Mouse (Mus musculus): ENCODE results near the gene Masp1. TPM values are rescaled to one million over a fixed set of nuclear protein-coding genes. Genes with fewer than 3 reads are reported as not detected.

The Masp1 gene
- polyA plus RNA-seq, 1 experiment: 3.1 TPM

GRCm38 (mm10) chr16:23513401-23513800 lies 7.2 kb downstream of the Masp1 start:
- no peak for DNase-seq (ENCODE audit: low read depth)

DNA sequence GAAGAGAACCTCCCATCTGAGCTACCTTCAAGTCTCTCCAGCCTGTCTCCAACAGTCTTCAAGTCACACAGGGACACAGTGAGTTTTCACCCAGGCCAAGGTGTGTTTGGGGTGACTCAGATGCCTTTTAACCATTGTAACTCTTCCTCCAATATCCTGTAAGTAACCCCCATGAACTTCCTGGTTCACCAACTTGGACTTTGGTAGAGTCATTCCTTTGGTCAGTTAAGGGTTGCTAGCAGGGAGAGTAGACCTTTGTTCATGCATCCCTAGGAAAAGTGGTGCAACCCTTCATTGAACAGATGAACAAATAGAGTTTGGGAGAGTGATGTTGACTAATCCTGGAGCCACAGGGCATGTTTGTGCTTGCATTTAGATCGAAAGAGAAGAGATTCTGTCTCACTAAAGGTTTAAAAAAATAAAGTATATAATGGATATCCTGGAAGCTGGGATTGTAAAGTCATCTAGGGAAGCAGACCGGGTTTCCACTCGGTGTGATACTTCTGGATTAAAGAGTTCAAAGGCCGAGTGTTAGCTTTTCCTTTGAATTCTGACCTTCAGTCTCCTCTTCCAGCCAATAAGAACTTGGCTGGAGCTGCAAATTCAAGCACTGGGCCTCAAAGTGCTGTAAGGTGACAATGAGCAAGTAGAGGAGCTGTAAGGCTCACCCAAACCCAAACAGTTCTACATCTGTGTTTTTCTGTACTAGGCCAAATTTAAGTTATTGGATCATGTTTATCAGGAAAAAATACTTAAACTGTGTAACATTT lies 9.3 kb downstream of the Masp1 start:
- DNase-seq (ENCODE audit: low read depth): no peak

DNA sequence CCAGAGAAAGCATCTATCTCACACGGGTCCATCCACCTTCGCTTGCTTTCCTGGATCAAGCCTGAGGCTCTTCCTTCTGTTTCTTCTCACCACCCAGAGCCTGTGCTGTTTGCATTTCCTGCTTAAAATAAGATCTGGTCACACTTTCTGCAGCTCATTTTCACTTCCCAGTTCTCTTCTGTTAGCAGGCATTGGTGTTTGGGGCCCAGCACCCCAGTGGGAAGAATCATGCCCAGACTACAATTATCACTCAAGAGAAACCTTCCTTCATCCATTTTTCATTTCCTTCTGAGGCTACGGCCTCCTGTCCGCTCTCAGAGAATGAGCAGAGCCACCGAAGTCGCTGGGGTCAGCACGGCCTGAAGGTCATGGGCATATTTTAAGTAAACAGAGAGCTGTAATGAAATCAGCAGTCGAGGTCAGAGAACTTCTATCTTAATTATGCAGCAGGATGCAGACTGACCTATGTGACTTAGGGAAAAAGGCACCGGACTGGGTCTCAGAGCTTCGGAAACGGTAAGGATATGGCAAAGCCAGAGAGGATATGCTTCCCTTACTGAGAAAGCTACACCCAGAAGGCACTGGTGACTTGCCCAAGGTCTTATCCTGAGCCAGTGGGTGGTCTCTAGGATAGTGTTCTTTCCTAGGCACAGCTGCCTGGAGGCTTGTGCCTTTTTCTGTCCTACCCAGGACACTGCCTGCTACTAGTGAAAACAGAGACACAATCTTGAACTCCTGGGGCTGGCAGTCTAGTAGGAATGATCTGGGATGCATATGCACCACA lies 14.5 kb downstream of the Masp1 start:
- DNase-seq (ENCODE audit: low read depth): no peak

DNA sequence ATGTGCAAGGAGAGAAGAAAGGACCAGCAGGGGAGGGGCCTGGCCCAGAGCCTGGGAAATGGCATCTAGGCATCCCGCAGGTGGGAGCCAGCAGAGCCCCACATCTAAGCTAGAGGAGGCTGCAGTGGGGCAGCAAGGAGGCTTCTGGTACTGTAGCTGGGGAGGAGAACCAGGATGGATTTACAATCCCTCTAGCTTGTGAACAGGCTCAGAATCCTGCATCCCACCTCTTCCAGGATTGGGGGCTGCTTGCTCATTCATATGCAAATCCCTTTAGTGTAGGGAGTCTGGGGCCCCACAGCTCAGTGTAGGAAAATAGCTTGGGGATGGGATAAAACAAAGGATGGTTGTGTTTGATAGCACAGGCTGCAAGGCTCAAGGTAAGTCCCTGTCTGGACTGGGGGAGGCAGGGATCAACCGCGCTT lies 16.3 kb downstream of the Masp1 start:
- DNase-seq (ENCODE audit: low read depth): no peak

- no peak for DNase-seq (ENCODE audit: low read depth)
These were observed 17.3 kb downstream of the Masp1 start for GRCm38 (mm10) chr16:23503351-23503750.

DNA sequence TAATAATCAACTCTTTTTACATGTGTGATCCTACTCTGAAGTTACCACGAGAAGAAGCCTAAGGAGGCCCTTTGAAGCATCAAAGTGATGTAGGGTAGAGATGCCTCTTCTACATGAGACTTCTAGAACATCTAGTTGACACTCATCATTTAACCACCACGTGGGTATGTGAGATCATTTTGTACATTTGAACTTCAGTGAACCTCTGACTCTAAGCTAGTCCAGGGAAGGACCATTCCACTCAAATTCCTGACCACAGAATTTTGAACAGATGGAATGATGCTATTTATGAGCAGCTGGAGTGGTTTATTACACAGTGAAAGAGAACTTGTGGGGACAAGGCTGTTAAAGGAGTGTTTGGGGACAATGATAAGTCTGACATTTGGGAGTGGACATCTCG lies 18.1 kb downstream of the Masp1 start:
- DNase-seq (ENCODE audit: low read depth): no peak

GRCm38 (mm10) chr16:23501288-23501687 lies 19.3 kb downstream of the Masp1 start:
- DNase-seq (ENCODE audit: low read depth): no peak

DNA sequence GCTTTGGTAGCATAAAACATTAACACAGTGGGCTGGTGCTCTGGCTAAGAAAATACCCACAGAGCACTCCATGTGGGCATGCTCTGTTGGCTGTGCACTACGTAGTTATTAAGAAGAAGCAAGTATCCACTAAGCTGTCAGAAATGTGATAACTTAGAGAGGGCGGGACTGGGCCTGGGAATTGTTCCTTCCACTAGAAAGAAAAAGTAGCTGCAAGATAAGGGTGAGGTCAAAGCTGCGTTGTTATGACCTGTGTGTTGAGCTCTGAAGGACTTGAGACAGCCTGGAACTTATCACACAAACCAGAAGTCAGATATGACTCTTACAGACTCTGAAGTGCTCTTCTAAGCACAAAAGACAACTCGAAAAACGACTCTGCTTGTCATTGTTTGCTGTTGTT lies 20.1 kb downstream of the Masp1 start:
- DNase-seq (ENCODE audit: low read depth): no peak

GRCm38 (mm10) chr16:23498691-23499131 lies 21.9 kb downstream of the Masp1 start:
- DNase-seq (ENCODE audit: low read depth): no peak

- no peak for DNase-seq (ENCODE audit: low read depth)
These were observed 22.7 kb downstream of the Masp1 start for GRCm38 (mm10) chr16:23497881-23498280.

- no peak for DNase-seq (ENCODE audit: low read depth)
These were observed 23.2 kb downstream of the Masp1 start for GRCm38 (mm10) chr16:23497440-23497839.

DNA sequence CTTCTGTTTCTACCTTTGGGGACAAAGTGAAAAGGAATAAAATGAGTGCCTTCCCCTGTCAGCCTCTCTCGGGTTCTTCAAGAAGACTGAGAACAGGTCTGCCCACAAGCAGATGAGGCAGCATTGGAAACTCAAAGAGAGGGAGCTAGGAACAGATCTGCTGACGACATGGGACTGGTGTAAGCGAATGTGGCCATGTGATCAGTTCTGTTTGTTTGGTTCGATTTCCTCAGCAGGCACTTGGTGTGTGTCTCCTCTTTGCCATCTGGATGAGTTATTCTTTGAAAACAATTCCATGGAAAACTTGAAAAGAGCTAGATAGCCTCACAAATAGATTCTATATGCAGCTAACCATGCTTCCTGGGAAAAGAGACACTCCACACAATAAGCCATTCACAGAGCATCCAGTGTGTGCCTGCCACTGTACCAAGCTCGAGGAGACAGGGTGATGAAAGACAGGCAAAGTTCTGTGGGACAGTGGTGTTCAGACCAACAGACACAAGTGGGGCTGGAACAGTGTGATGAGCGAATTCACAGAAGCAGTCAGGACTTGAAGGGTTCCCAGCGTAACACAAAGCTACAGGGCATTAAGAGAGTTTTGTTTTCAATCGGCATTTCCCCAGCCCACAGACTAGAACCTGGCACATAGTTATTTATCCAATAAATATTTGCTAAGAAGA lies 24.2 kb downstream of the Masp1 start:
- no peak for DNase-seq (ENCODE audit: low read depth)

GRCm38 (mm10) chr16:23492783-23493182 lies 27.8 kb downstream of the Masp1 start:
- DNase-seq (ENCODE audit: low read depth): no peak

- no peak for DNase-seq (ENCODE audit: low read depth)
These were observed 37.3 kb downstream of the Masp1 start for GRCm38 (mm10) chr16:23483292-23483691.

GRCm38 (mm10) chr16:23482846-23483245 lies 37.8 kb downstream of the Masp1 start:
- no peak for DNase-seq (ENCODE audit: low read depth)

DNA sequence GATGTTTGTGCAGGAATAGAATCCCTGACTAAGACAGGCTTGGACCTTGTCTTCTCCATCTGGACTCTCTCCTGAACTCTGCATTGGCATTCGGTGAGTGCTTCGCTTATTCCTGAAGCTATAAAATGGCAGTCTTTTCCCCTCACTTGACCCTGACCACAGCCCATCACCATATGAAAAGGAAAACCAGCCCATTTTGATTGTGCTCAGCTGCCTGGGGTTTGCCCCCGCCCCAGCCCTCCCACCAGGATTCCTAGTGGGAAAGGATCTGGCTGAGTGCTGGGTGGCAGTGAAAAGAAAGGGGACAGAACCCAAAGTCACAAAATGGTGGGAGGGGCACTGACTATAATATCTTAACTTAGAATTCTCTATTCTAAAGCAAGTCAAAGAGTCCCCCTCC lies 38.4 kb downstream of the Masp1 start:
- DNase-seq (ENCODE audit: low read depth): no peak

- no peak for DNase-seq (ENCODE audit: low read depth)
These were observed 40.6 kb downstream of the Masp1 start for GRCm38 (mm10) chr16:23479872-23480603.

DNA sequence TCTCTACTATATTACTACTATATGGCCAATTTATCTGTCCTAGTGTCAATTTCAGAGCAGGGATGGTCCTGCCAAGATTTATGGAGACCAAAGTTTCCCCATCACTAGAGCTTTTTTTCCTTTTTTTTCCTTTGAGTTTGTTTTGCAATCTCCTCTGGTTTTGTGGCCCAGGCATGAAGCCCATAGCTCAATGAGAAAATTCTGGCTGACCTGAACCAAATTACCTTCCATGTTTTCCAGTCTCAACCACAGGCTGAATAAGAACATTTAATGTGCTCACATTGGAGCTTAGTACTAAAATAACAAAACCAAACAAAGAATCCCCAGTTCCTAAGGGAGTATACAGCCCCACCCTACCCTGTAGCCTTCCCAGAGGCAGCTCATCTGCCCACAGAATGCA lies 44.0 kb downstream of the Masp1 start:
- no peak for DNase-seq (ENCODE audit: low read depth)

DNA sequence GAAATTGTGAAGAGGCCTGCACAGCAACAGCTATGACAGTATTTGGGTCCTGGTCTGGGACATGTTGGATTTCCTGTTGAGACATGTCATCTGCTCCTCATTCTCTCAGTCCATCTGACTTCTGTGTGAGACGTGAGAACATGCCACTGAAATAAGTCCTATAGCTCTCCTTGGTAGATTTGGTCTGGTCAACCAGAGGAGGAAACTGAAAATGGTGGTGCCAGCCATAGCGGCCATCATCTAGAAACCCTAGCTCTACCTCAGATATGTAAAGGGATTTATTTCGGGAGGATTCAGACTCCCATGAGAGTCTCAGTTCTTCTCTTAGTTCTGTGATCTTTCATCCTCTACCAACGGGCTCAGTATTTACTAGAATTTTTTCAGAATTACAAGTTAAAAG lies 45.0 kb downstream of the Masp1 start:
- no peak for DNase-seq (ENCODE audit: low read depth)

GRCm38 (mm10) chr16:23472046-23472445 lies 48.6 kb downstream of the Masp1 start:
- DNase-seq (ENCODE audit: low read depth): no peak

- no peak for DNase-seq (ENCODE audit: low read depth)
These were observed 49.1 kb downstream of the Masp1 start for GRCm38 (mm10) chr16:23471551-23471950.
